Mouse (Mus musculus) heart, embryonic 14.5 days (tissue): ENCODE measurements around the gene Ear14. TPM values are rescaled to one million over a fixed set of nuclear protein-coding genes. Genes with fewer than 3 reads are reported as not detected.

Source experiments
- ATAC-seq: fragments of 200-750 bp; cut with Nextera tagmentation; 2 replicates; pipeline ENCODE4 v1.8.0; 2017; ENCODE audit warnings: low read depth, moderate TSS enrichment; ENCODE audit not compliant: insufficient number of reproducible peaks, insufficient read depth, low FRiP score
- H3K27ac ChIP-seq, 2 experiments: fragments of 200-500 bp in 1 of 2; fragments of 300-500 bp in 1 of 2; sonication (generic) in 1 of 2; replicated peaks in 1 of 2; 2 replicates each; pipeline ENCODE4 v1.5.1; 2012 to 2014; ENCODE audit warnings: low read depth in 2 of 2, low read length in 2 of 2, control low read depth in 1 of 2, mild to moderate bottlenecking in 1 of 2, mixed read lengths in 1 of 2; ENCODE audit not compliant: control insufficient read depth in 1 of 2, insufficient read depth in 1 of 2
- H3K27me3 ChIP-seq: fragments of 300-500 bp; sonication (generic); 2 replicates; pipeline ENCODE4 v1.6.1; 2014; ENCODE audit warnings: mild to moderate bottlenecking, low read length, control low read depth; ENCODE audit not compliant: control insufficient read depth, insufficient read depth
- H3K36me3 ChIP-seq: fragments of 300-500 bp; sonication (generic); 2 replicates; pipeline ENCODE4 v1.6.1; 2014; ENCODE audit warnings: mild to moderate bottlenecking, control low read depth, low read length, mixed read lengths; ENCODE audit not compliant: control insufficient read depth, insufficient read depth
- H3K4me1 ChIP-seq, 2 experiments: fragments of 200-500 bp in 1 of 2; fragments of 300-500 bp in 1 of 2; sonication (generic) in 1 of 2; 2 replicates each; pipeline ENCODE4 v1.6.1; 2012 to 2014; ENCODE audit warnings: low read length in 2 of 2, control low read depth in 1 of 2, mixed read lengths in 1 of 2; ENCODE audit not compliant: control insufficient read depth in 2 of 2, insufficient read depth in 2 of 2
- H3K4me2 ChIP-seq: fragments of 300-500 bp; sonication (generic); 2 replicates; pipeline ENCODE4 v1.6.1; 2014; ENCODE audit warnings: mild to moderate bottlenecking, low read length
- H3K4me3 ChIP-seq, 2 experiments: fragments of 200-500 bp in 1 of 2; fragments of 300-500 bp in 1 of 2; sonication (generic) in 1 of 2; 2 replicates each; pipeline ENCODE4 v1.5.1; 2012 to 2014; ENCODE audit warnings: low read length in 2 of 2, mild to moderate bottlenecking in 2 of 2, control low read depth in 1 of 2, low read depth in 1 of 2, moderate library complexity in 1 of 2; ENCODE audit not compliant: control insufficient read depth in 1 of 2, insufficient read depth in 1 of 2
- H3K9ac ChIP-seq: fragments of 300-500 bp; sonication (generic); 2 replicates; pipeline ENCODE4 v1.6.1; 2014; ENCODE audit warnings: mild to moderate bottlenecking, low read length
- H3K9me3 ChIP-seq: fragments of 300-500 bp; sonication (generic); 2 replicates; pipeline ENCODE4 v1.6.1; 2016; ENCODE audit warnings: low read length, control low read depth; ENCODE audit not compliant: control insufficient read depth
- WGBS: fragments of 180-500 bp; shearing (Covaris S2); extraction: QIAGEN DNeasy Blood & Tissue Kit; methylation state at CpG from one replicate; pipeline ENCODE4 v1.1.7; 2014; 5-methylcytosine and 5-hydroxymethylcytosine counted together
- polyA plus RNA-seq: library from polyadenylated mRNA; unstranded; fragments of >200 nt; fragmentation: Nextera tagmentation; extraction: Ambion mirVana; gene quantifications from 2 replicates; pipeline ENCODE4 v1.2.1, GENCODE M21; 2014

Ear14 gene
- polyA plus RNA-seq, 1 experiment from 2014 or later: not detected

- Histone ChIP-seq H3K4me2 (no peak overlapping the region), H3K27me3 (no peaks in the 10 kb centered on the region)
- WGBS: 75% methylated on average over 1 of the region's 1 CpGs
These were observed 50.4 kb downstream of the Ear14 start for GRCm38 (mm10) chr14:51253569-51253968.

More at GRCm38 (mm10) chr14:51253569-51253968, 50.4 kb downstream of the Ear14 start:
- H3K27ac ChIP-seq: no peak overlapping the region
- H3K4me1 ChIP-seq: no peaks in the 10 kb centered on the region
- no peak for ATAC-seq
- H3K36me3 ChIP-seq: no peaks in the 10 kb centered on the region
- no peak overlapping the region for H3K9ac ChIP-seq
- no peaks in the 10 kb centered on the region for H3K9me3 ChIP-seq
- H3K4me3 ChIP-seq: no peak overlapping the region

Other genes with a start within 250 kb of the Ear14 start
- gene Pnp2, start 247.4 kb upstream of the Ear14 start, polyA plus RNA-seq: 0.36 and 0.59 TPM in 2 replicates
- gene Rnase10, start 195.6 kb upstream of the Ear14 start, polyA plus RNA-seq: 0.32 and 0.57 TPM in 2 replicates
- not detected in 2 replicates for gene Rnase9, start 161.5 kb upstream of the Ear14 start, polyA plus RNA-seq
- gene Rnase11, start 153.2 kb upstream of the Ear14 start, polyA plus RNA-seq: not detected in 2 replicates
- gene Rnase12, start 145.7 kb upstream of the Ear14 start, polyA plus RNA-seq: 0.82 TPM in 1 of 2 replicates, not detected in the other
- gene Olfr750, start 129.0 kb upstream of the Ear14 start, polyA plus RNA-seq: not detected in 2 replicates
- 25.0 and 29.7 TPM in 2 replicates for gene Rnase4, start 112.3 kb upstream of the Ear14 start, polyA plus RNA-seq
- 3.8 and 4.8 TPM in 2 replicates for gene Ang, start 112.2 kb upstream of the Ear14 start, polyA plus RNA-seq
- not detected in 2 replicates for gene Eddm3b, start 89.0 kb upstream of the Ear14 start, polyA plus RNA-seq
- gene Rnase6, start 79.5 kb upstream of the Ear14 start, polyA plus RNA-seq: 0.24 and 1.0 TPM in 2 replicates
- gene Rnase1, start 56.6 kb upstream of the Ear14 start, polyA plus RNA-seq: 0.47 and 1.1 TPM in 2 replicates
- not detected in 2 replicates for gene Rnase2b, start 41.1 kb upstream of the Ear14 start, polyA plus RNA-seq
- gene Ang2, start 4.2 kb upstream of the Ear14 start, polyA plus RNA-seq: not detected in 2 replicates
- gene Rnase2a, start 52.7 kb downstream of the Ear14 start, polyA plus RNA-seq: not detected in 2 replicates
- not detected in 2 replicates for gene Gm7247, start 158.4 kb downstream of the Ear14 start, polyA plus RNA-seq
- gene Vmn2r88, start 207.4 kb downstream of the Ear14 start, polyA plus RNA-seq: not detected in 2 replicates
- not detected in 2 replicates for gene Vmn2r89, start 248.5 kb downstream of the Ear14 start, polyA plus RNA-seq